Mouse (Mus musculus): ENCODE measurements at regions not wholly inside any gene's neighbourhood (a gene's known extent, or its start where the extent isn't known, plus 50 kb on each side); places are given as distances from the start of the nearest gene placed in this dataset.
"Not testable (repeated sequence)": the region's sequence is repeated elsewhere in the genome, so short reads cannot be mapped to it uniquely, and the experiment has no call there.

DNA sequence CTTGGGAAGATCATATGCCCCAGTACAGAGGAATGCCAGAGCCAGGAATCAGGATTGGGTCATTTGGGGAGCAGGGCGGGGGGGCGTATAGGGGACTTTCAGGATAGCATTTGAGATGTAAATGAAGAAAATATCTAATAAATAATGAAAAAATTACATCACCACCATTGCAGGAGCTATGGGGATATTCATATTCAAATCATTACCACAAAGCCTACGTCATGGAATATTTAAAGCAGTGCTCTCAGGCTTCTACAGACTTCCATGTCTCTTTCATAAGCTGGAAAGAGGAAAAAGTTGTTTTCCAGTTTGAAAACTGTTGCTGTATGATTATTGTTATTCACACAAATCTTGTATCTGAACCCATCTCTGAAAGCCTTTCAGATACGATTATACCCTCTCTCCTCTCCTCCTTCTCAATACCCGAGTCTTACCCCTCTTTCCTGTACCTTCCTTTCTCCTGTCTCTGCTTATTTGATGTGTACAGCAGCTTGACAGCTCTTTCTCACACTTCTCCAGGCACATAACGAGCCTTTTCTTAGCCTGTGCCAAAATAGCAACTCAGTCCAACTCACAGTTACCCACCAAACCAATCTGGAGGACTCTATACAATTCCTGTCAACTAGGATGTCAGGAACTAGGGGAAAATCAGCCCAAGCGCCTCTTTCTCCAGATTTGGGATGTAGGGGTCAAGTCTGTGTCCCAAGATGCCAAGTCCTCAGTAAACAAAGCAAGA is 1592.0 kb upstream of the Dsel start:
- WGBS (ENCODE audit: insufficient replicate concordance) = 49% methylated on average over 7 of the region's 7 CpGs
- no peak for TF ChIP-seq EP300 (IDR thresholded peaks at IDR 0.05; ENCODE audit: low read depth)
- no peak overlapping the region for H3K27ac ChIP-seq
- H3K4me2 ChIP-seq (ENCODE audit: low read depth) = no peak overlapping the region
- H3K4me1 ChIP-seq (replicated peaks; ENCODE audit: control insufficient read depth in 2 of 2, insufficient read depth in 2 of 2, low read length in 1 of 2) = no peaks in the 10 kb centered on the region
- H3K36me3 ChIP-seq (replicated peaks; ENCODE audit: control insufficient read depth, insufficient read depth, low read depth) = no peaks in the 10 kb centered on the region
- H3K27me3 ChIP-seq (ENCODE audit: control insufficient read depth, insufficient read depth, low read length) = no peaks in the 10 kb centered on the region
- H3K4me3 ChIP-seq (ENCODE audit: insufficient read depth in 1 of 2, low read depth in 2 of 2, low read length in 2 of 2) = no peak overlapping the region
- H3K9ac ChIP-seq (replicated peaks) = no peak overlapping the region
- ATAC-seq (ENCODE audit: insufficient read depth) (no peak), DNase-seq (ENCODE audit: low read depth in 3 of 3, low spot score in 3 of 3) (no peak)
- H3K9me3 ChIP-seq (ENCODE audit: control insufficient read depth, low read length) = no peaks in the 10 kb centered on the region

DNA sequence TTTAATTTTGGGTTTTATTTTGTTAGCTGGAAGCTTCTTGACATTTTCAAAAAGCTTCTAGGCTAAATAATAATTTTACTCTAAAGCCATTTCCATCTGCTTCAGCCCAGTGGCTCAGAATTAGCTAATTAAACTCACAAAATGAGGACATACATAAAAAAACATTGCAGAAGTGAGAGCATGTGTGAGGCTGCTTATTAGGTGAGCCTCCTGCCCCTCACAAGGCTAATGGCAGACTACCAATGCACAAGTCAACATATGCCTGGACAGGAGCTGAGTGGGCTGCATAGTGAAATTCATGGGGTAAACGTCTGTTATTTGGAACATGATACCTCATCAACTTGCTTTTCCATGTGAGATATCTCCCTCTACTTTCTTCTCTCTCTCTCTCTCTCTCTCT is 1569.0 kb upstream of the Dsel start:
- H3K4me3 ChIP-seq (ENCODE audit: insufficient read depth in 1 of 2, low read depth in 2 of 2, low read length in 2 of 2) = no peak overlapping the region
- TF ChIP-seq CTCF (IDR thresholded peaks at IDR 0.05; ENCODE audit: low read depth) (no peak), EP300 (IDR thresholded peaks at IDR 0.05; ENCODE audit: low read depth) (no peak)
- no peak overlapping the region for H3K4me2 ChIP-seq (ENCODE audit: low read depth)
- H3K27me3 ChIP-seq (ENCODE audit: control insufficient read depth, insufficient read depth, low read length) = no peaks in the 10 kb centered on the region
- H3K9me3 ChIP-seq (ENCODE audit: control insufficient read depth, low read length) = no peaks in the 10 kb centered on the region
- 50% methylated on average over 1 of the region's 1 CpGs for WGBS (ENCODE audit: insufficient replicate concordance)
- no peak overlapping the region for H3K9ac ChIP-seq (replicated peaks)
- ATAC-seq (ENCODE audit: insufficient read depth) (no peak), DNase-seq (ENCODE audit: low read depth in 3 of 3, low spot score in 3 of 3) (no peak)
- H3K36me3 ChIP-seq (replicated peaks; ENCODE audit: control insufficient read depth, insufficient read depth, low read depth) = no peaks in the 10 kb centered on the region
- no peaks in the 10 kb centered on the region for H3K4me1 ChIP-seq (replicated peaks; ENCODE audit: control insufficient read depth in 2 of 2, insufficient read depth in 2 of 2, low read length in 1 of 2)
- no peak overlapping the region for H3K27ac ChIP-seq

DNA sequence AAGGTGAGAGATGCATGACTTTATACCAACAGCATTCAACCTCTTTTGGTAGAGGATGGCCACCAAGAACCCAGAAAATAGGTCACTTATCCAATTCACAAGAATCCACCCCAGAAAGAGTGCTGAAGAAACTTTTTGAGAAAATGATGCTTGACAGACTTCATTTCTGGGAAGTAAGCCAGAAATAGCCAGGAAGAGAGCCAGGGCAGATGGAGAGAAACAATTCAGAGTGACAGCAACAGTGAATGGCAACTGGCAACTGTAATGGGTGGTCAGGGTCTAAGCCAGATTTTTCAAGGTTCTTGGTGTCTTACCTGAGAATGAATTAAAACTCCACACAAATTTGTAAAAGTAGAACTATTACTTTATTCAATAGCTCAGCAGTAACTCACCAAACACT is 1566.5 kb upstream of the Dsel start:
- no peak overlapping the region for H3K4me2 ChIP-seq (ENCODE audit: low read depth)
- H3K36me3 ChIP-seq (replicated peaks; ENCODE audit: control insufficient read depth, insufficient read depth, low read depth) = no peaks in the 10 kb centered on the region
- no peak overlapping the region for H3K4me3 ChIP-seq (ENCODE audit: insufficient read depth in 1 of 2, low read depth in 2 of 2, low read length in 2 of 2)
- H3K9ac ChIP-seq (replicated peaks) = no peak overlapping the region
- H3K4me1 ChIP-seq (replicated peaks; ENCODE audit: control insufficient read depth in 2 of 2, insufficient read depth in 2 of 2, low read length in 1 of 2) = no peaks in the 10 kb centered on the region
- H3K27ac ChIP-seq = no peak overlapping the region
- no peaks in the 10 kb centered on the region for H3K27me3 ChIP-seq (ENCODE audit: control insufficient read depth, insufficient read depth, low read length)
- no peaks in the 10 kb centered on the region for H3K9me3 ChIP-seq (ENCODE audit: control insufficient read depth, low read length)
- ATAC-seq (ENCODE audit: insufficient read depth) (no peak), DNase-seq (ENCODE audit: low read depth in 3 of 3, low spot score in 3 of 3) (no peak)
- no peak for TF ChIP-seq EP300 (IDR thresholded peaks at IDR 0.05; ENCODE audit: low read depth)
- no peak for TF ChIP-seq CTCF (IDR thresholded peaks at IDR 0.05; ENCODE audit: low read depth)

DNA sequence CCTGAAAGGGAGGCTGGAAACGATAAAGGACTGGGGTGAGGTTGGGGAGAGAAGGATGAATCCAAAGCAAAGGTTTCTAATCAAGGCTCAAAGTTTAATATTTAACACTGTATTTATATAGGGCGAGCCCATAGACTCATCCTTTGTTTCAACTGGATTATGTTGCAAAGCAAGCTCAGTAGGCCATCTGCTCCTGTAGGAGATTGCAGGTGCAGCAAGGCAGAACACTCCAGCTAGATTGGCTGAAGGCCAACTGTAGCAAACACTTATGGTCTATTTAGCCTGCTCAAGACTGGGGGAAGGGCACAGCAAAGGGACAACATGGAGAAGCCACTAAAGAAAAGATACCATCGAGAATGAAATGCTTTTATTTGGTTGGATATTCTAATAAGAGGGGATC is 1548.1 kb upstream of the Dsel start:
- 46% methylated on average over 3 of the region's 3 CpGs for WGBS (ENCODE audit: insufficient replicate concordance)
- TF ChIP-seq EP300 (IDR thresholded peaks at IDR 0.05; ENCODE audit: low read depth) (no peak), CTCF (IDR thresholded peaks at IDR 0.05; ENCODE audit: low read depth) (no peak)

DNA sequence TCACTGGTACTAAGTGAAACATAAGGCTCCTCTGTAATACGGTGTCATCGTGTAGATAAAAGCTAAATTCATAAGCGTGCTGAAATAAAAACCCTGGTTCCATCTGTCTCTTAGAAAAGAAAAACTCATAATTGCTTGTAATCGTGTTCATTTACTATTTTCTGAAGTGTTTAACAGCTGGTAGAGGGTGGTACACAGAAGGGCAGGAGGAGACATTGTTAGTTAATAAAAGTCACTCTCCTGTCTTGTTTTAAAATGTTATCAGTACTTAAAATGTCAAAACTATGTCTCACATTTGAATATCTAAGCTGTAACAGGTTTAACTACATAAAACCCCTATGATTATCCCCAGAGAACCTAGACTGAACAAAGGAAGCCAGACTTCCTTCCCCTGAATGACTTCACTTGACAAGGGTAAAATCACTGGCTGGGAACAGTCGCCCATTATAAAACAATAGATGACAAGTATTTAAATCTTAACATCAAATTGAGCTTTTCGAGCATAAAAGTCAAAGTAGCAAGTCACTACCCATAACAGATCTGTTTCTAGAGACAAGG is 1530.6 kb upstream of the Dsel start:
- 62% methylated on average over 6 of the region's 6 CpGs for WGBS (ENCODE audit: insufficient replicate concordance)
- no peak for DNase-seq (ENCODE audit: low read depth in 3 of 3, low spot score in 3 of 3)
- TF ChIP-seq CTCF (IDR thresholded peaks at IDR 0.05; ENCODE audit: low read depth) (no peak), EP300 (IDR thresholded peaks at IDR 0.05; ENCODE audit: low read depth) (no peak)
- H3K4me1 ChIP-seq (replicated peaks; ENCODE audit: control insufficient read depth in 2 of 2, insufficient read depth in 2 of 2, low read length in 1 of 2) = no peaks in the 10 kb centered on the region
- H3K27me3 ChIP-seq (ENCODE audit: control insufficient read depth, insufficient read depth, low read length) = no peaks in the 10 kb centered on the region
- no peak overlapping the region for H3K4me3 ChIP-seq (ENCODE audit: insufficient read depth in 1 of 2, low read depth in 2 of 2, low read length in 2 of 2)
- ATAC-seq (ENCODE audit: insufficient read depth) = no peak
- no peaks in the 10 kb centered on the region for H3K9me3 ChIP-seq (ENCODE audit: control insufficient read depth, low read length)
- no peak overlapping the region for H3K4me2 ChIP-seq (ENCODE audit: low read depth)
- no peaks in the 10 kb centered on the region for H3K36me3 ChIP-seq (replicated peaks; ENCODE audit: control insufficient read depth, insufficient read depth, low read depth)
- no peak overlapping the region for H3K9ac ChIP-seq (replicated peaks)
- H3K27ac ChIP-seq = no peak overlapping the region

More for the DNA sequence above, 1548.1 kb upstream of the Dsel start:
- DNase-seq (ENCODE audit: low read depth in 3 of 3, low spot score in 3 of 3) (no peak), ATAC-seq (ENCODE audit: insufficient read depth) (no peak)
- no peaks in the 10 kb centered on the region for H3K9me3 ChIP-seq (ENCODE audit: control insufficient read depth, low read length)
- no peak overlapping the region for H3K9ac ChIP-seq (replicated peaks)
- H3K27ac ChIP-seq = no peak overlapping the region
- no peaks in the 10 kb centered on the region for H3K27me3 ChIP-seq (ENCODE audit: control insufficient read depth, insufficient read depth, low read length)
- H3K4me2 ChIP-seq (ENCODE audit: low read depth) = no peak overlapping the region
- no peaks in the 10 kb centered on the region for H3K36me3 ChIP-seq (replicated peaks; ENCODE audit: control insufficient read depth, insufficient read depth, low read depth)
- no peaks in the 10 kb centered on the region for H3K4me1 ChIP-seq (replicated peaks; ENCODE audit: control insufficient read depth in 2 of 2, insufficient read depth in 2 of 2, low read length in 1 of 2)
- H3K4me3 ChIP-seq (ENCODE audit: insufficient read depth in 1 of 2, low read depth in 2 of 2, low read length in 2 of 2) = no peak overlapping the region

DNA sequence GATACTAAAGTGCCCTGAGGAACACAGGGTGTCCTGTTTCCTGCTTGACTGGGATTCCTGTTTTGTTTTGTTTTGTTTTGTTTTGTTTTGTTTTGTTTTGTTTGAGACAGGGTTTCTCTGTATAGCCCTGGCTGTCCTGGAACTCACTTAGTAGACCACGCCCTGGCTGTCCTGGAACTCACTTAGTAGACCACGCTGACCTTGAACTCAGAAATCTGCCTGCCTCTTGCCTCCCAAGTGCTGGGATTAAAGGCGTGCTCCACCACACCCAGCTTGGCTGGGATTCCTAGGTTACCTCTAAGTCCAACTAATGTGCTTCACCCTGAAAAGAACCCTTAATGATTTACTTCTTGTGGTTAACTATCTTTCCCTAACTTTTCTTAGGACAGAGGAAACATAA is 1529.6 kb upstream of the Dsel start:
- not testable (repeated sequence) for H3K4me2 ChIP-seq (ENCODE audit: low read depth); ATAC-seq (ENCODE audit: insufficient read depth); H3K36me3 ChIP-seq (replicated peaks; ENCODE audit: control insufficient read depth, insufficient read depth, low read depth); H3K4me3 ChIP-seq (ENCODE audit: insufficient read depth in 1 of 2, low read depth in 2 of 2, low read length in 2 of 2); H3K9ac ChIP-seq (replicated peaks); H3K9me3 ChIP-seq (ENCODE audit: control insufficient read depth, low read length); H3K4me1 ChIP-seq (replicated peaks; ENCODE audit: control insufficient read depth in 2 of 2, insufficient read depth in 2 of 2, low read length in 1 of 2); DNase-seq (ENCODE audit: low read depth in 3 of 3, low spot score in 3 of 3); H3K27me3 ChIP-seq (ENCODE audit: control insufficient read depth, insufficient read depth, low read length); H3K27ac ChIP-seq
- WGBS (ENCODE audit: insufficient replicate concordance) = 66% methylated on average over 3 of the region's 3 CpGs
